Mouse (Mus musculus): ENCODE results near the gene Slc9a1. TPM values are rescaled to one million over a fixed set of nuclear protein-coding genes. Genes with fewer than 3 reads are reported as not detected.
A peak's percentile ranks its signal among the peaks of the same experiment; 100 is the strongest.

The Slc9a1 gene
- polyA plus RNA-seq, 1 experiment: 49.5 TPM

DNA sequence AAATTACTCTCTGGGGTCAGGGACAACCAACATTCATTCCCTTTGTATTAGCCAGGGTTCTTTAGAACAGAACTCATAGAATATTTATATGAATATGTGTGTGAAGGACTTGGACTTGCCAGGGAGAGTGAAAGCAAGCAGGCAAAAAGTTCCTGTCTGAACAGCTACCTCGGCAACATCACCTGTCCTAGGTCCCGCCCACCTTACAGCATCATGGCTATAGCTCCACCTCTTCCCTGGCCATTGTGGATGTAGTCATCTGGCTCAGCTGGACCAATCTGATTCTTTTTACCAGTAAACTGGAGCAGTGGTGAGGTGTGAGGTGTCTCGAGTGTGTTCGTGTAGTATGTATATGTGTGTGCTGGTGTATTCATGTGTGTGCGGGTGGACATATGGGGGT, 76.2 kb downstream of the Slc9a1 start:
- TF ChIP-seq CTCF (IDR thresholded peaks at IDR 0.05; ENCODE audit: borderline replicate concordance, insufficient read depth, low read depth, low read length) (no peak), POLR2A (IDR thresholded peaks at IDR 0.05; ENCODE audit: borderline replicate concordance, insufficient read depth, low read length) (no peak)
- Histone ChIP-seq H3K4me3 (replicated peaks; ENCODE audit: insufficient read depth, low read depth, low read length) (no peak overlapping the region), H3K4me1 (ENCODE audit: control insufficient read depth, insufficient read depth, low read length) (peaks cover 4% of the 10 kb centered on the region; the same call in 1 of the 2 replicates), H3K27ac (ENCODE audit: insufficient read depth, low read length) (no peak overlapping the region), H3K27me3 (ENCODE audit: control insufficient read depth, insufficient read depth, low read length) (no peaks in the 10 kb centered on the region)
- WGBS: 96% methylated on average over 5 of the region's 5 CpGs
- DNase-seq: no peak

DNA sequence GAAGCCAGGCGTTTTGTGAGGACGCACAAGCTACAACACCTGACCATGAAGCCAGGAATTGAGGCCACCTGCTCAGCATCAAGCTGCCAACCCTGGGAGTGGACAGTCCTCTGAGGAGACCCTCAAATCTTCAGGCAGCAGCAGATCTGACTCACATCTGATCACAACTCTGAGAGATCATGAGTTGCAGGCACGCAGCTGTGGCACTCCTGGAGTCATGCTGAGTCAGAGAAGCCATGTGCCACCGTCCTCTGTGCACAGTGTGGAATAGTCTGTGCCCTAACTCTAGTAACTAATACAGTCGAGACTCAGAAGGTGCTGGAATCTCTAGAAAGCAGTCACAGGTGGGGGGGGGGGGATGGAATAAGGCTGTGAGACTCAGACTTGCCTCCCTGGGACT, 77.9 kb downstream of the Slc9a1 start:
- no peaks in the 10 kb centered on the region for H3K27me3 ChIP-seq (ENCODE audit: control insufficient read depth, insufficient read depth, low read length)
- H3K4me3 ChIP-seq (replicated peaks; ENCODE audit: insufficient read depth, low read depth, low read length): no peak overlapping the region
- peaks cover 4% of the 10 kb centered on the region; the same call in 1 of the 2 replicates for H3K4me1 ChIP-seq (ENCODE audit: control insufficient read depth, insufficient read depth, low read length)
- no peak overlapping the region for H3K27ac ChIP-seq (ENCODE audit: insufficient read depth, low read length)
- DNase-seq: no peak
- 35% methylated on average over 5 of the region's 5 CpGs for WGBS
- TF ChIP-seq CTCF (IDR thresholded peaks at IDR 0.05; ENCODE audit: borderline replicate concordance, insufficient read depth, low read depth, low read length): no peak
- TF ChIP-seq POLR2A (IDR thresholded peaks at IDR 0.05; ENCODE audit: borderline replicate concordance, insufficient read depth, low read length): no peak

DNA sequence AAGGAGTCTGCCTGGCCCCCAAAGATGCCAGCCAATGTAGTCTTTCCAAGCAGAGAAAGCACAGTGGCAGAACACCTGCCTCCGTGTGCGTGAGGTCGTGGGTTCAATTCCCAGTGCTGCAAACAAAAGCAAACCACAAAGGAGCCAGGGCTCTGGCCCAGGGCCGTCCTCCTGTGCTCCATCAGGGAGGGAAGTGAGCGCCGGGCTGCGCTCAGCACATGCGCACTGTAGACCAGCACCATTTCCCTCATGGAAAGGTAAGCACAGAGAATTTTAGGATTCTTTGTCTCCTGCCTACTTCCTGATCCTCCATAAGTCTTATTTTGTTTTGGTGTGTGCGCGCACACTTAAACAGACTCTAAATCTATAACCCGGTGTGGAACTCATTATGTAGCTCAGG, 78.5 kb downstream of the Slc9a1 start:
- peaks cover 4% of the 10 kb centered on the region; the same call in 1 of the 2 replicates for H3K4me1 ChIP-seq (ENCODE audit: control insufficient read depth, insufficient read depth, low read length)
- no peak overlapping the region for H3K27ac ChIP-seq (ENCODE audit: insufficient read depth, low read length)
- no peaks in the 10 kb centered on the region for H3K27me3 ChIP-seq (ENCODE audit: control insufficient read depth, insufficient read depth, low read length)
- TF ChIP-seq POLR2A (IDR thresholded peaks at IDR 0.05; ENCODE audit: borderline replicate concordance, insufficient read depth, low read length): no peak
- DNase-seq: no peak
- 88% methylated on average over 11 of the region's 11 CpGs for WGBS
- H3K4me3 ChIP-seq (replicated peaks; ENCODE audit: insufficient read depth, low read depth, low read length): no peak overlapping the region

GRCm38 (mm10) chr4:133448708-133449388, 79.3 kb downstream of the Slc9a1 start:
- Histone ChIP-seq H3K4me3 (replicated peaks; ENCODE audit: insufficient read depth, low read depth, low read length) (no peak overlapping the region), H3K27ac (ENCODE audit: insufficient read depth, low read length) (no peak overlapping the region), H3K27me3 (ENCODE audit: control insufficient read depth, insufficient read depth, low read length) (no peaks in the 10 kb centered on the region), H3K4me1 (ENCODE audit: control insufficient read depth, insufficient read depth, low read length) (peaks cover 4% of the 10 kb centered on the region; the same call in 1 of the 2 replicates)
- WGBS: 80% methylated on average over 8 of the region's 8 CpGs
- TF ChIP-seq CTCF (IDR thresholded peaks at IDR 0.05; ENCODE audit: borderline replicate concordance, insufficient read depth, low read depth, low read length): no peak
- no peak for TF ChIP-seq POLR2A (IDR thresholded peaks at IDR 0.05; ENCODE audit: borderline replicate concordance, insufficient read depth, low read length)
- no peak for DNase-seq

GRCm38 (mm10) chr4:133449726-133450125, 80.2 kb downstream of the Slc9a1 start:
- peak; percentile 25 to 61 for DNase-seq
- Histone ChIP-seq H3K27ac (ENCODE audit: insufficient read depth, low read length) (no peak overlapping the region), H3K4me3 (replicated peaks; ENCODE audit: insufficient read depth, low read depth, low read length) (peak overlapping the region; percentile 52), H3K4me1 (ENCODE audit: control insufficient read depth, insufficient read depth, low read length) (peaks cover 4% of the 10 kb centered on the region; the same call in 1 of the 2 replicates), H3K27me3 (ENCODE audit: control insufficient read depth, insufficient read depth, low read length) (no peaks in the 10 kb centered on the region)
- TF ChIP-seq POLR2A (IDR thresholded peaks at IDR 0.05; ENCODE audit: borderline replicate concordance, insufficient read depth, low read length) (no peak), CTCF (IDR thresholded peaks at IDR 0.05; ENCODE audit: borderline replicate concordance, insufficient read depth, low read depth, low read length) (peak; percentile 83)
- 11% methylated on average over 13 of the region's 13 CpGs for WGBS

- H3K4me1 ChIP-seq (ENCODE audit: control insufficient read depth, insufficient read depth, low read length): peaks cover 4% of the 10 kb centered on the region; the same call in 1 of the 2 replicates
- no peak for TF ChIP-seq POLR2A (IDR thresholded peaks at IDR 0.05; ENCODE audit: borderline replicate concordance, insufficient read depth, low read length)
- peak; percentile 92 for TF ChIP-seq CTCF (IDR thresholded peaks at IDR 0.05; ENCODE audit: borderline replicate concordance, insufficient read depth, low read depth, low read length)
- no peak overlapping the region for H3K4me3 ChIP-seq (replicated peaks; ENCODE audit: insufficient read depth, low read depth, low read length)
- no peak overlapping the region for H3K27ac ChIP-seq (ENCODE audit: insufficient read depth, low read length)
- H3K27me3 ChIP-seq (ENCODE audit: control insufficient read depth, insufficient read depth, low read length): no peaks in the 10 kb centered on the region
- DNase-seq: peak; percentile 59 to 84
- WGBS: 8% methylated on average over 10 of the region's 10 CpGs
Observed at GRCm38 (mm10) chr4:133451536-133451935, 82.0 kb downstream of the Slc9a1 start.

DNA sequence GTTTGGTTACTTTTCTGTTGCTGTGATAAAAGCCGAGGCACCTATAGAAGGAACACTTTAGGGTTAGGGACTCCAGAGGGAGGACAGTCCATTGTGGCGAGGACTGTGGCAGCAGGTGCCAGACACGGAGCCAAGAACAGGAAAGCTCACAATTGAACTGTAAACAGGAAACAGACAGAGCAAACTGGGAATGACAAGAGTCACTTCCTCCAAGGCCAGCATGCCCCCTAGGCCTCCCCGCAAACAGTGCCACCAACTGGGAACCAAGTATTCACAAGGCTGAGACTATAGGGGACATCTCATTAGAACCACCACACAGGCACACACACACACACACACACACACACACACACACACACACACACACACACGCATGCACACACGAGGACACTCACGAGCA, 82.9 kb downstream of the Slc9a1 start:
- DNase-seq: no peak
- no peak overlapping the region for H3K27ac ChIP-seq (ENCODE audit: insufficient read depth, low read length)
- no peaks in the 10 kb centered on the region for H3K27me3 ChIP-seq (ENCODE audit: control insufficient read depth, insufficient read depth, low read length)
- no peak for TF ChIP-seq CTCF (IDR thresholded peaks at IDR 0.05; ENCODE audit: borderline replicate concordance, insufficient read depth, low read depth, low read length)
- no peak for TF ChIP-seq POLR2A (IDR thresholded peaks at IDR 0.05; ENCODE audit: borderline replicate concordance, insufficient read depth, low read length)
- WGBS: 75% methylated on average over 7 of the region's 7 CpGs
- H3K4me1 ChIP-seq (ENCODE audit: control insufficient read depth, insufficient read depth, low read length): peaks cover 4% of the 10 kb centered on the region; the same call in 1 of the 2 replicates
- no peak overlapping the region for H3K4me3 ChIP-seq (replicated peaks; ENCODE audit: insufficient read depth, low read depth, low read length)

DNA sequence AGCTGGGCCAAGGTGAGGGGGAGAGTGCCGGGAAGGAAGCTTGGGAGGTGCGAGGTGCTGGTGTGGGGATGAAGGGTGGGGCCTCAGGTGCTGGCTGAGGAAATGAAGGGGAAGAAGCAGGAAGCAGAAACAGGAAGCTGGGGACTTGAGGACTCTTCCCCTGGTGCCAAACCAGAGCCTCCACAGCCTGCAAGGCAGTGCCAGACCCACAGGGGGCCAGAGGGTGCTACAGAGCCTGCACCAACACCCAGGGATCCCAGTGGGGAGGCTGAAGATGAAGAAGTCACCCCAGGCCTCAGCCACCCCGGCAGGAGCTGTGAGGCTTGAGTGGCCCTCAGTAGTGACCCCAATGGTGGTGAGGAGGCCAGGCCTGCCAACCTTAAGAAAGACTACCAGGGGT, 88.5 kb downstream of the Slc9a1 start:
- H3K27ac ChIP-seq (ENCODE audit: insufficient read depth, low read length): no peak overlapping the region
- H3K27me3 ChIP-seq (ENCODE audit: control insufficient read depth, insufficient read depth, low read length): no peaks in the 10 kb centered on the region
- DNase-seq: no peak
- no peak for TF ChIP-seq POLR2A (IDR thresholded peaks at IDR 0.05; ENCODE audit: borderline replicate concordance, insufficient read depth, low read length)
- WGBS: 83% methylated on average over 3 of the region's 3 CpGs
- H3K4me3 ChIP-seq (replicated peaks; ENCODE audit: insufficient read depth, low read depth, low read length): no peak overlapping the region
- no peaks in the 10 kb centered on the region for H3K4me1 ChIP-seq (ENCODE audit: control insufficient read depth, insufficient read depth, low read length)
